Mouse (Mus musculus): ENCODE data around the gene Hcar2.

Hcar2 gene

DNA sequence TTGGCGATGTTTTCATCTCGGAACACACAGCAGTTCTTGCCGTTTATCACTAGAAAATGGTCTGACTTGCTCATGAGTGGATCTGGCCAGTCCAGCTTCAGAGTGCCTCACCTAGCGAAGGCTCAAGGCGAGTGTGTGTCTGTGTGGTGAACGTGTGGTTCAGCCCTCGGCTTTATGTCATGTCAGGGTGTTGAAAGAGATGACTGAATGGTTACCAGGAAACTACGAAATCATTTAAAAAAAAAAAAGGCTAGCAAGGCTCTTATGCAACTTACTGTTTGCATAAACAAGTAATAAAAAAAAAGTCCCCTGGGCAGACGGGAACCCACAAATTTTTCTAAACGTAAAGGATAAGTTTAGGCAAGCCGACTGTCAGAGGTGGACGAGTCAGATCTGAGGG lies at the start of gene Hcar2:
Gene Hcar2 (minus strand): TSS at position 135 of the 400 bp plus-strand sequence.
- peak; percentile 43 for DNase-seq (ENCODE audit: low spot score)

DNA sequence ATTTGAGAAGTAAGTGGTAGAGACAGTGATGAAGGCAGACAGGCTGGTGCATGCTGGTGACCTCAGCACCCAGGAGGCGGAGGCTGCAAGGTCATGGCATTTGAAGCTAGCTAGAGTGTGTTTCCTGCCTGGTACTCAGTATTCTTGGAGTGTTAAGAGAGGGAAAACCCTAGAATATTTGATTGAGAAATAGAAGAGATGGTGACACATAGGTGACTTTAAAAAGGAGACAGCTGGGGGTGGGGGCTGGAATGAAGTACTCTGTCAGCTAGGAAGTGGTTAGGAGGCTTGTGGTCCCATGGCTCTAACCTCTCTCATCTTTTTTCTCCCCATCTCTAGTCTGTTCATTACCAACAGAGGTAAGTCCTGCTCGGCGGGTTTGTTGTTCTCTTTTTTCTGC lies 49.6 kb upstream of the Hcar2 start:
- DNase-seq (ENCODE audit: low spot score): no peak

DNA sequence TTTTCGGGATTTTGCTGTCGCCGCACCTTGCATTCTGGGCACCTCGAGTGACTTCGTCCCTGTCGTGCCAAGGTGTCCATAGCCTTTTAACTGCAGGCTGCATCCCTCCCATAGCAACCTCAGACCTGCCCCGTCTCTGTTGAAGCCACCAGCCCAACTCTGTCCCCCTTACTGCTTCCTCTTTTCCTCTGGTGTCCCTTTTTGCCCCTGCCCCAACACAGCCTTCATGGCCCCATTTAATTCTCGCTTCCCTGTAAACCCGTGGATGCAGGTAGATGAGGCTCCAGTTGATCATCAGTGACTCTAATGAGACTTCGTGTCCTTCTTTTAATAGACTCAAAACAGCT lies 42.3 kb upstream of the Hcar2 start:
- no peak for DNase-seq (ENCODE audit: low spot score)

DNA sequence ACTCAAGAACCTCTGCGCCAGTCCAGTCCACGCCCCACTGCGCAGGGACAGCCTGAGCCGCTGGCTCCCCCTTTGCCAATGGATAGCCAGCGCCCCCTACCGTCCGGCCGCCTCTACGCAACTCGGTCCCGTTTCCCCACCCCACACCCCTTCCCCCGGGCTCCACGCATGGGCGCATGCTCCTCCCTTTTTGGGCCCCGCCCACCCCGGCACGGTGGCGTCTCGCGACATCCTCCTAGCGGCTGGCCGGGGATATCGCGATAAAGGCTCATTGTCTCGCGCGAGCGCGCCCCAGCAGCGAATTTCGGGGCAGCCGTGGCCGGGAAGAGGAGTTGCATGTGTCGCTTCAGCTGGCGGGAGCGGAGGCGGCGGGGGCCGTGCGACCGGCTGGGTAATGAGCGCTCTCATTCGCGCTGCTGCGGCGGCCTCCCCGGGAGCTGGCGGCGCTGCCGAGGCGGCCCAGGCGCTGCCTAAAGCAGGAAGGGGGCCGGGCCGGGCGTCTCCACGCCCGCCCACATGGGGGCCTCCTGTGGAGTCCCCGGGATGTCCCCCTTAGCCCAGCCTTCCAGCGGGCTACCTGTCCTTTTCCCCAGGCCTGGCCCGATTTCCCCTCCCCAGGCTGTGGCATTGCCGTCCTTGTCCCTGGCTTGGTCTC lies 41.8 kb upstream of the Hcar2 start, which contains the start of gene Denr:
Gene Denr (plus strand): TSS at position 200 of the 655 bp plus-strand sequence.
- DNase-seq (ENCODE audit: low spot score): peak; percentile 99

DNA sequence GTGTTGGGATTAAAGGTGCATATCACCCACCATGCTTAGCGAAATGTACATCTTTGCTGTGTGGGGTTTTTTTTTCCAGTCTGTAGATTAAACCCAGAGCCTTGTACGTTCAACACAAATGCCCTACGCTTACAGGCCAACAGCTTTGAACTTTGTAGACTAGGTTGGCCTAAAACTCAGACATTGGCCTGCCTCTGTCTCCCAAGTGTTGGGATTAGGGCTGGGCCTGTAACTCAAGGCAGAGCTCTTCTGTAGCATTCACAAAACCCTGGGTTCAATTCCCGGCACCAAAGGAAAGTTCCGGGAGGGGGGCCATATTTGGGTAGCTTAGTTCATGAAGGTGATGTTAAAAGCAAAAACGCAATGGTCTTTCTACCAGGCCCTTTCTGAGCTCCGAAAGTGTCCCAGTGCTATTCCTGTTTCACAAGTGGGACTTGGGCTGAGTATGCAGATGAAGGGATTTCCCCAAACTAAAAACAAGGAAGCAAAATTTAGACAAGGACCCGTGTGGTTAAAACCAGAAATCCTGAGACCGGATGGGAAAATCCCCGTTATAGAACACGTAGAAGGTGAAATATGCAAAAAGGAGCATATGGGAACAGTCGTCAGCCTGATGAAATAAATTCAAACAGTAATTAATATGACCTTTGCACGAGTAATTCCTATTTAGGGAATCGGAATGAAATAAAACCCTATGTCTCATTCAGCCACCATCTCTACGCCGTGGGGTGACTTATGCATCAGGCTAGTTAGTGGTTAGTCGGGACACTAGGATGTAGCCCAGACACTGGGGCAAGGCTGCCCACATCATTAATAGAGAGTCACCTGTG lies 41.1 kb upstream of the Hcar2 start:
- no peak for DNase-seq (ENCODE audit: low spot score)

DNA sequence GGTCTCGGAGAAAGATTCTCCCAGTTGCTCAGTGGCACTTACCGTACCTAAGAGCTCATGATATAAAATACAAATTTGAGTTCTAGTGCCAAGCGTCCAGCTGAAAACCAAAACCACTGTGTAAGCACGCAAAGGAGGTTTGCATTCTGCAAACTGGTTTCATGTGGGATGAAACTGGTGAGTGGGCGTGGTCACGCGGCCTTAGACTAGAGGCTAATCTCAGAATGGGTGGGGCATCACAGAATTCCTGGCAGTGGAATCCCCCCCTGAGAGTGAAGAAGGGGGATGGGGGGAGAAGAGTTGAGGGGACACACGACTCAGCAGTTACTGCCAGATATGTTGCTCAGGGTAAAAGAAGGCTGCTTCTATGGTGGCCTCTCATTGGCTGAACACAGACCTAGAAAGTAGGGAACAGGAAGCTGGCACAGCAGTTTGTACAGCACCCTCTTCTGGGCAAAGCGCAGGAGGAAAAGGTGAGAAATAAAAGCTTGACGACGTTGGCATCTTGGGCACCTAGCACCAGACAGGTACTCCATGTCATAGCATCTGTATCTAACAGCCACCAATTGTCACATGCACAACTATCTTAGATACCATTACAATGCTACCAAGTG lies 38.9 kb upstream of the Hcar2 start:
- DNase-seq (ENCODE audit: low spot score): no peak

DNA sequence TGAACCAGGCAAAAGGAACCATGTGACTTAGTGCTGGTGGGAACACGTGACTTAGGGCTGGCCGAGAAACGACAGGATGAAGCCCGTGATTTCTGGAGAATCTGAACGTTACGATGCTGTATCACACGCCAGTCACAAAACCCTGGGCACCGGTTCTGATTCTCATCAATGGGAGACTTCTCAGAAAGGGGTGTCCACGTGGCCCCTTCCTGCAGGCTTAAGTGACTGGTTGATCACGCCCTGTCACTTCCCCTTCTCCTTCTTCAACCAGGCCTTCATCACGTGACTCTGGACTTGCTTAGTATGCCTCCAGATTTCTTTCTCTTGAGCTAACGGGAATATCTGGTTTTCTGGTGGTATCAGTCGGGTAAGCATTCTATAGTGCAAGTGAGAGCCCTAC lies 32.1 kb upstream of the Hcar2 start:
- no peak for DNase-seq (ENCODE audit: low spot score)

DNA sequence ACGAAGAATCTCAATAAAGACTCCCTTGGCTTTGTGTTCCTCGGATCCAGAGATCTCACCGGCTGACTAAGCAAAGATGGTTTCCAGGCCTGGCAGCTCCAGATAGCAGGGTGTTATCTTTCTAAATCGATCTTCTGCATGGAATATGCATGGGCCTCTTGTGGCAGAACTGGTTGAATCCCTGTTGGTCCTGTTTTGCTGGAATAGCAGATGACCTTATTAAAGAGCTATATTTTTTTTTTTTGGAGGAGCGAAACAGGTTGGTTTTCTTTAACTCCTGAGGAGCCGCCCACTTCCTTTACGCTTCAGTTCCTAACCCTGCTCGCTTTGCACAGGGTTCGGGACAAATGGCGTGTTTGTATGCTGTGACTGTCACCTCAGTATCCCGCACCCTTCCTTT lies 31.1 kb upstream of the Hcar2 start:
- DNase-seq (ENCODE audit: low spot score): no peak

DNA sequence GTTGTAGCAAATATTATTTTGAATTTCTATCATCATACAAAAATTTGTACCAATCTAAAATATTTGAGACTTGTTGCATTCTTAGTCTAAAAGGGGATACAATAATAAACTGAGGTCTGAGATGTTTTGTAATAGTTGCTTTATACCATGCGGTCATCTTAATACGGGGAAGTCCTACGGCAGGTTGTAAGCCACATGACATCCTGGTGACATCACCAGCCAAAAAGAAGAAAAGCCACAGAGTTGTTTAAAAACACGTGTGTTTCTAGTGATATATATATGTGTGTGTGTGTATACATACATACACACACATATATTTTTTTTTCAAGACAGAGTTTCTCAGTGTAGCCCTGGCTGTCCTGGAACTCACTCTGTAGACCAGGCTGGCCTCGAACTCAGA lies 28.2 kb upstream of the Hcar2 start:
- DNase-seq (ENCODE audit: low spot score): no peak

DNA sequence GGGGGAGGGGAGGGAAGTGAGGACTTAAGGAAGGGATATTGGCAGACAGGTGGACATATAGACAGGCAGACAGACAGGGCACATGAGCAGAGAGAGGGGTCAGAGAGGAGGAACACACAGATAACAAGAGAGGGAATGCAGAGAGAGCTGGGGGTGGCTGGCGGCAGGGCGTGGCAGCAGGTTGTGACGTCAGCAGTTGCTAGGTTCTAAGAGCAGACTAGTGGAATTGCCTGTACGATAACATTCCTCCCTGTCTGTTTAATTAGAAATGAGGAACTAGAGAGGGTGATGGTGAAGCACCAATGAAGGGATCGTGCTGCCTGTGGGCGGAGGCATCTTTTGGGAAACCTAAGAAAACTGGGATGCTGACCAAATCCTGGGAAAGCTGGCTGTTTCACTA lies 26.4 kb upstream of the Hcar2 start:
- no peak for DNase-seq (ENCODE audit: low spot score)

DNA sequence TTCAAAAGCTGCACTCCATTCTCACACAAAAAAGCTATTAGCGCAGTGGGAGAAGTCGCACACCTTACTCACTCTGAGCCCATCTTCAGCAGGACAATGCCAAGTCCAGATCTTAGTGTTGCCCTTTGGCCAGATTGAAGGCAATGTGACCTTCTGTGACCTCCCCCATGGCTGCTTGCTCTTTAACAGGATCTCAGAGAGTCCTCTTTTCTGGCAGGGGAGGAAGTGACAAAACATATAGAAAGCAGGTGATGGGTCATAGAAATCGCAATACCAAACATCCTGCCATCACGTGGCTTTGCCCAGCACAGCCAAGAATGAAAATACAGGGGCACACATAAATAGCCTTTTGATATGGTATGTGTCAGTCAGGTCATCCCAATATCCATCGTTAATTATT lies 25.7 kb upstream of the Hcar2 start:
- no peak for DNase-seq (ENCODE audit: low spot score)

DNA sequence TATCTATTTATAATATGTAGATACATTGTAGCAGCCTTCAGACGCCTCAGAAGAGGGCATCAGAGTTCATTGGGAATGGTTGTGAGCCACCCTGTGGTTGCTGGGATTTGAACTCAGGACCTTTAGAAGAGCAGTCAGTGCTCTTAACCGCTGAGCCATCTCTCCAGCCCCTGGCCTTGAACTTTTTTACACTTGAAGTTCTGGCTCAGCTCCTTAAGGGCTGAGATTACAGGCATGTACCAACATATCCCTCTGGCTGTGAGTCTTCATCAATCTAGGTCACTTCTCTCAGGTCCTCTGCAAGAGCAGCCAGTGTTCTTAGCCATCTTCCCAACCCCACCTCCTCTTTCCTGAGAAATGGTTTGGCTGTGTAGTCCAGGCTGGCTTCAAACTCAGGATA lies 25.0 kb upstream of the Hcar2 start:
- DNase-seq (ENCODE audit: low spot score): no peak

DNA sequence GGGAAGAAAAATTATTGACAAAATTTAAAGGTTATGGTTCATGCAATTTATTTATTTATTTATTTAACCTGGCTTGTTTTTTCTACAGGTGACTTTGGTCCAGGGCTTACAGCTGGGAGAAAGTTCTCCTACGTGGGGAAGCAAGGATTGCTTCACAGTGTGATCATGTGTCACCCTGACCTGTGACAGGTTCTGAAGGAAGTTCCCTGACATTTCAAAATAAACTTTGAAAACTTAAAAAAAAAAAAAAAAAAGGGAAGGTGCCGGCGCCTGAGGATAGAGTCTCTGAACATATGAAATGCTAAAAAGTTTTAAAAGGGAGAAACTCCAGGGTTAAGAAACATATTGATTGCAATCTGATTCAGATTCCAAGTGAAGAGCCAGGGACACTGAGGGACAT lies 21.1 kb upstream of the Hcar2 start:
- no peak for DNase-seq (ENCODE audit: low spot score)

DNA sequence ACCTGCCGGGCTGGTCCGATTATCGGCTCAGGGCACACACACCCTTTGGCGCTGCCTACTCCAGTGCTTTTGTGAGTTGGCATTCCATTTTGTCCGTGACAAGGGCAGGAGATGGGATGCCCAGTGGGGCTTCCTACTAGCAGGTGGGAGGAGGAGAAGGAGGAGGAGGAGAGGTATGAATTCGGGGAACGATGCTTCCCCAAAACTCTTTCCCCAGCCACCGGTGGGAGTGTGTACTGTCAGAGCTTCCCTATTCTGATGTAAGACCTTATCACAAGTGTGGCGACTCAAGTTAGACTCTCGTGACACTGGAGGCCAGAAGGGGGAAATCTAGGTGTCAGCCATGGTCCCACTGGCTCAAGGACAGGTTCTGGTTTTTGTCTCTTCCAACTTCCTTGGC lies 19.0 kb upstream of the Hcar2 start:
- no peak for DNase-seq (ENCODE audit: low spot score)

DNA sequence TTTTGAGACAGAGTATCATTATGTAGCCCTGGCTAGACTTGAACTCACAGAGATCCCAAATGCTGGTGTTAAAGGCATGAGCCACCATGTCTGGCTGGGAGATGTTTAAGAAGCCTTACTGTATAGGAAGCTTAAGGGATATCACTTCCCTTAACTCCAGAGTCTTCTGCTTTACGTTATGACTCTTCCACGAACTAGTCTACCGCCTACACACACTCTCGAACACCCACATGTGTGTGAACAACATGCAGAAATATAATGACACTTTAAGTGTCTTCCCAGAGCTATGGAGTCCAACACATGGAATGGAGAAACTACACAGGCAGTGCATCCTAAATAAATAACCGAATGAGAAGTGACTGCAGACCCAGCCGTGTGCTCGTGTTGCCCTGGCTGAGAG lies 18.6 kb upstream of the Hcar2 start:
- DNase-seq (ENCODE audit: low spot score): no peak

DNA sequence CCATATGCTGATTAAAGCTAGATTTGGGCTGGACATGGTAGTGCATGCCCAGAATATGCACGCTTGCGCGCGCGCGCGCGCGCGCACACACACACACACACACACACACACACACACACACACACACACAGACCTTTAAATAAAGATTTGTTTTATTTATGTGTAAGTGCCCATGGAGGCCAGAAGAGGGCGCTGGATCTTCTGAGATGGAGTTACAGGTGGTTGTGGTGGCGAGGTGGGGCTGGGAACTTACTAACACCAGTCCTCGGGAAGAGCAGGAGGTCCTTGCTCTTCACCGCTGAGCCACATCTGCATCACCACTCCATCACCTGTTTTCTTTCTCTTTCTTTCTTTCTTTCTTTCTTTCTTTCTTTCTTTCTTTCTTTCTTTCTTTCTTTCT lies 15.5 kb upstream of the Hcar2 start:
- no peak for DNase-seq (ENCODE audit: low spot score)

DNA sequence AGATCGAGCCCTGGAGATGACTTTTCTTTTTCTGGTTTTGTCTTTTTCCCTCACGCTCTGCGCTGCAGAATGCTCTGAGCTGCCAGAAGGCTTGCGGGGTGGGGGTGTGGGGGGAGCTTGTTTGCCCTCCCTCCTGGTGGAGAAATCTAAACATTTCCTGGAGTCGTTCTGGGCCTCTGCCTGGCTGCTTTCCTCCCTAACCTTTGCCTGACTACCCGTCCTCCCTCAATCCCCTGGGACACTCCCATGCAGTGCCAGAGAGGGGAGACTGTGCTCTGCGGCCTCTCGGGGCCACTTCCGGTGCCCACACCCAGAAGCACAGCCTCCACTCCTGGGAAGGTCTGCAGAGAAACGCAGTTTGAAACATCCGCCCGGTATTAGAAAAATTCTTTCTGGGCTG lies 14.6 kb upstream of the Hcar2 start, which contains the start of gene Hcar1:
Gene Hcar1 (minus strand): TSS at position 93 of the 400 bp plus-strand sequence.
- DNase-seq (ENCODE audit: low spot score): no peak

DNA sequence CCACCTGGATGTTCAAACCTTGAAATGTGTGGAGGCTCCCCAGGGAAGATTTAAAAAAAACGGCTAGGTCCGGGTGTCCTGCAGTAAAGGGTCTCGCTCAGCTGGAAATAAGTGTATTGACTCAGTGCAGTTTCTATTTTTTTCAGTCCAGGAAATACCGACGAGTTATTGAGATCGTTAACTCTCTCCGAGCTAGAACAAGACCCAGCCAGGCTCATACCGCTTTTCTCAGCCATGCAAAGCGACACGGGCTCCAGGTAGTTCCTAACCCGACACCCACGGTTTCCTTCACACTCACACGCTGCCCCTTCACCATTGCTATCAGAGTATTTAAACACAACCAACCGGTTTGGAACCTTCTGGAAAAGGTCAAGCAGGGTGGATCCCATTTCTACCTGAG lies 12.8 kb upstream of the Hcar2 start:
- DNase-seq (ENCODE audit: low spot score): no peak

DNA sequence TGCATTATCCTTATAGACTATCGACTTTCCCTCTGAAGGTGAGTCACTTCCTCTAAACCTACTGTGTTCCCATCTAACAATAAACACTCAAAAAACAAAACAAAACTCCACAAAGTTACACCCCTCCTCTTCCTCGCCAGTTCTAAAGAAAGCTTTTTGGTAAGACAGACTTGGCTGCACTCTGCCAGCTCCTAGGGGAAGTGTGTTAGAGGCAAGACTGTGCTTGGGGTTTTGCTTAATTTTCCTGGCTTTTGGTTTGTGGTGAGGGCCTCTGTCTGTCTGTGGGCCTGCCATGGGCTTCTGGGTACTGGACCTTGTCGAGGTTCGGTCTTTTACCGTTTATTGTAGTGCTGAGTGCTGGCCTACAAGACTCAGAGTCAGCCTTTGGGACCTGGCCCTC lies 8.9 kb upstream of the Hcar2 start:
- no peak for DNase-seq (ENCODE audit: low spot score)

DNA sequence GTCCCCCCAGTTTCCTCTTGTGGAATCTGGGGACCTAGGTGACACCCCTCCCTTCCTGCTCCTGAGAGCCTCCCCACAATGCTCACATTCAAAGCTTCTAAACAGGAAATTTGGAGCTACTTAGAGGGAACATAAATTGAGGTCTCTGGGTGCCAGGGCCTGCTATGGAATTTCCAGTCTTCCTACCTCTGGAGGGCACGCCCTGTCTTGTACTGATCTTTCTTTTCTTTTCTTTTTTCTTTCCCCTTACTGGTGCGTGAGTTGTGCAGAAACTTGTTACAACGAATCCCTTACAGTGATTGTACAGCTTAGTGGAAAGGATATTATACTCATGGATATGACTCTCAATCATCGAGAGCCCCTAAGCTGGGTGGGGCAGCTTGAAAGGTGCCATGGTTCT lies 4.3 kb upstream of the Hcar2 start:
- DNase-seq (ENCODE audit: low spot score): no peak

DNA sequence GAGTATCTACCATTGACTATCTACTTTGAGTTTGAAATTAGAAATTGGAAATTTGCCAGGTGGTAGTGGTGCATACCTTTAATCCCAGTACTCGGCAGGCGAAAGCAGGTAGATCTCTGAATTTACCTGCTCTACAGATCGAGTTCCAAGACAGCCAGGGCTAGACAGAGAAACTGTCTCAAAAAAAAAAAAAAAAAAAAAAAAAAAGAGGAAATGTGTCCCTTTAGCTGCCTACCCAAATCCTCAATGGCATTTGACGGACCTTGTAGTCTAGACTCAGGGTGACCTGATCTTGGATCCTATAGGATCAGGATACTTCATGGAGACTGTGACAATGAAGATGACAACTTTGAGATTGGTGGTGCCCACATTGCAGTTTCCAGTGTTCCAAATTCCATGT lies 1.2 kb upstream of the Hcar2 start:
- no peak for DNase-seq (ENCODE audit: low spot score)

DNA sequence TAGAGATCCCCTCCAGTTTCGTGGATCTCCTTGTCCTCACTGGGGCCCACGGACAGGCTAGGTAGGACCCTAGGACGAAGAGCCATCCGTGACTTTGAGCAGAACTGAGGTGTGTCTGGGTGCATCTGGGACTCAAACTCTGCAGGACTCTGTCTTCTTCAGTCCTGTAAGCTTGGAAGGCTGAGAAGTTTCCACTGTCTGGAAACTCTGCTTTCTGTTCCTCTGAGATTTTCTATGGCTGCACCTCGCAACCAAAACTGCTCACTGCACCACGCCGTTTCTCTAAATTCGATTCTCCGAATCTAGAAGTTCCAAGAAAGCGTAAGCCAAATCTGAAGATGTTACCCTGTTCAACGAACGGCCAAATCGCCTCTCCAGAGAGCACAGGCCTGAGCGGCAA lies 1.4 kb downstream of the Hcar2 start:
- DNase-seq (ENCODE audit: low spot score): no peak

Measured in lung, postnatal 25 days (tissue).